Mouse (Mus musculus): ENCODE data around the gene Olfr850.

The Olfr850 gene

GRCm38 (mm10) chr9:19478148-19478547 is at the start of gene Olfr850:
Gene Olfr850 (minus strand): TSS chr9:19478248.
- no peak for DNase-seq (ENCODE audit: low read depth, low spot score)

- DNase-seq (ENCODE audit: low read depth, low spot score) = no peak
These were observed 14.9 kb upstream of the Olfr850 start, which contains the start of gene Olfr851 for GRCm38 (mm10) chr9:19492995-19493394. Gene Olfr851 (plus strand): TSS chr9:19493295.

GRCm38 (mm10) chr9:19439966-19440365 is 38.1 kb downstream of the Olfr850 start, which contains the start of gene Olfr849:
Gene Olfr849 (plus strand): TSS chr9:19440266.
- DNase-seq (ENCODE audit: low read depth, low spot score) = no peak
